Mouse (Mus musculus): ENCODE results near the gene Wwc1. TPM values are rescaled to one million over a fixed set of nuclear protein-coding genes. Genes with fewer than 3 reads are reported as not detected.
A peak's percentile ranks its signal among the peaks of the same experiment; 100 is the strongest.

The Wwc1 gene
- polyA plus RNA-seq, 1 experiment, result 97.0 TPM

- TF ChIP-seq POLR2A (IDR thresholded peaks at IDR 0.05; ENCODE audit: borderline replicate concordance, extremely low read depth, low read depth, low read length) (no peak), CTCF (IDR thresholded peaks at IDR 0.05; ENCODE audit: insufficient read depth, low read length) (peak; percentile 30; the same call in 1 of the 2 replicates)
- no peaks in the 10 kb centered on the region for H3K4me1 ChIP-seq (ENCODE audit: control insufficient read depth, insufficient read depth, low read length)
- DNase-seq, result no peak
- H3K4me3 ChIP-seq (replicated peaks; ENCODE audit: extremely low read depth, low read depth, low read length), result no peak overlapping the region
Observed at GRCm38 (mm10) chr11:35995310-35995709, 15.0 kb upstream of the Wwc1 start.

- TF ChIP-seq POLR2A (IDR thresholded peaks at IDR 0.05; ENCODE audit: borderline replicate concordance, extremely low read depth, low read depth, low read length) (no peak), CTCF (IDR thresholded peaks at IDR 0.05; ENCODE audit: insufficient read depth, low read length) (no peak)
- 81% methylated on average over 2 of the region's 2 CpGs for WGBS
- DNase-seq, result no peak
- Histone ChIP-seq H3K4me3 (replicated peaks; ENCODE audit: extremely low read depth, low read depth, low read length) (no peak overlapping the region), H3K4me1 (ENCODE audit: control insufficient read depth, insufficient read depth, low read length) (no peaks in the 10 kb centered on the region)
Observed at GRCm38 (mm10) chr11:35991846-35992245, 11.5 kb upstream of the Wwc1 start.

GRCm38 (mm10) chr11:35989967-35990366, 9.6 kb upstream of the Wwc1 start:
- TF ChIP-seq CTCF (IDR thresholded peaks at IDR 0.05; ENCODE audit: insufficient read depth, low read length), result no peak
- no peak for TF ChIP-seq POLR2A (IDR thresholded peaks at IDR 0.05; ENCODE audit: borderline replicate concordance, extremely low read depth, low read depth, low read length)
- no peak overlapping the region for H3K4me3 ChIP-seq (replicated peaks; ENCODE audit: extremely low read depth, low read depth, low read length)
- H3K4me1 ChIP-seq (ENCODE audit: control insufficient read depth, insufficient read depth, low read length), result no peaks in the 10 kb centered on the region
- WGBS, result 65% methylated on average over 4 of the region's 4 CpGs
- DNase-seq, result no peak

GRCm38 (mm10) chr11:35985841-35986393, 5.6 kb upstream of the Wwc1 start:
- DNase-seq, result peak; percentile 52
- H3K4me1 ChIP-seq (ENCODE audit: control insufficient read depth, insufficient read depth, low read length), result no peaks in the 10 kb centered on the region
- no peak overlapping the region for H3K4me3 ChIP-seq (replicated peaks; ENCODE audit: extremely low read depth, low read depth, low read length)
- WGBS, result 1% methylated on average over 19 of the region's 19 CpGs
- no peak for TF ChIP-seq POLR2A (IDR thresholded peaks at IDR 0.05; ENCODE audit: borderline replicate concordance, extremely low read depth, low read depth, low read length)

- TF ChIP-seq CTCF (IDR thresholded peaks at IDR 0.05; ENCODE audit: insufficient read depth, low read length) (no peak), POLR2A (IDR thresholded peaks at IDR 0.05; ENCODE audit: borderline replicate concordance, extremely low read depth, low read depth, low read length) (no peak)
- no peak for DNase-seq
- H3K4me3 ChIP-seq (replicated peaks; ENCODE audit: extremely low read depth, low read depth, low read length), result no peak overlapping the region
- WGBS, result 90% methylated on average over 3 of the region's 3 CpGs
- H3K4me1 ChIP-seq (ENCODE audit: control insufficient read depth, insufficient read depth, low read length), result no peaks in the 10 kb centered on the region
Observed at GRCm38 (mm10) chr11:35982734-35983133, 2.4 kb upstream of the Wwc1 start.

GRCm38 (mm10) chr11:35979733-35980410, 455 bp downstream of the Wwc1 start:
- Histone ChIP-seq H3K4me1 (ENCODE audit: control insufficient read depth, insufficient read depth, low read length) (peaks cover 3% of the 10 kb centered on the region; the same call in 1 of the 2 replicates), H3K4me3 (replicated peaks; ENCODE audit: extremely low read depth, low read depth, low read length) (peak overlapping the region; percentile 72)
- WGBS, result 4% methylated on average over 58 of the region's 66 CpGs

GRCm38 (mm10) chr11:35979266-35979732, 1.0 kb downstream of the Wwc1 start:
- H3K4me3 ChIP-seq (replicated peaks; ENCODE audit: extremely low read depth, low read depth, low read length), result peak overlapping the region; percentile 72

More at GRCm38 (mm10) chr11:35979733-35980410, 455 bp downstream of the Wwc1 start:
- no peak for TF ChIP-seq POLR2A (IDR thresholded peaks at IDR 0.05; ENCODE audit: borderline replicate concordance, extremely low read depth, low read depth, low read length)
- TF ChIP-seq CTCF (IDR thresholded peaks at IDR 0.05; ENCODE audit: insufficient read depth, low read length), result no peak
- no peak for DNase-seq

GRCm38 (mm10) chr11:35977796-35978195, 2.5 kb downstream of the Wwc1 start:
- no peak overlapping the region for H3K4me3 ChIP-seq (replicated peaks; ENCODE audit: extremely low read depth, low read depth, low read length)
- no peak for DNase-seq
- TF ChIP-seq POLR2A (IDR thresholded peaks at IDR 0.05; ENCODE audit: borderline replicate concordance, extremely low read depth, low read depth, low read length) (no peak), CTCF (IDR thresholded peaks at IDR 0.05; ENCODE audit: insufficient read depth, low read length) (no peak)
- H3K4me1 ChIP-seq (ENCODE audit: control insufficient read depth, insufficient read depth, low read length), result peaks cover 3% of the 10 kb centered on the region; the same call in 1 of the 2 replicates
- WGBS, result 68% methylated on average over 3 of the region's 3 CpGs

More at GRCm38 (mm10) chr11:35979266-35979732, 1.0 kb downstream of the Wwc1 start:
- peaks cover 3% of the 10 kb centered on the region; the same call in 1 of the 2 replicates for H3K4me1 ChIP-seq (ENCODE audit: control insufficient read depth, insufficient read depth, low read length)
- no peak for TF ChIP-seq POLR2A (IDR thresholded peaks at IDR 0.05; ENCODE audit: borderline replicate concordance, extremely low read depth, low read depth, low read length)
- TF ChIP-seq CTCF (IDR thresholded peaks at IDR 0.05; ENCODE audit: insufficient read depth, low read length), result no peak
- WGBS, result 4% methylated on average over 12 of the region's 12 CpGs
- no peak for DNase-seq

GRCm38 (mm10) chr11:35977096-35977495, 3.2 kb downstream of the Wwc1 start:
- WGBS, result 56% methylated on average over 6 of the region's 6 CpGs
- Histone ChIP-seq H3K4me3 (replicated peaks; ENCODE audit: extremely low read depth, low read depth, low read length) (peak overlapping the region; percentile 21), H3K4me1 (ENCODE audit: control insufficient read depth, insufficient read depth, low read length) (peaks cover 3% of the 10 kb centered on the region; the same call in 1 of the 2 replicates)
- no peak for TF ChIP-seq POLR2A (IDR thresholded peaks at IDR 0.05; ENCODE audit: borderline replicate concordance, extremely low read depth, low read depth, low read length)
- no peak for TF ChIP-seq CTCF (IDR thresholded peaks at IDR 0.05; ENCODE audit: insufficient read depth, low read length)
- no peak for DNase-seq

- 48% methylated on average over 6 of the region's 6 CpGs for WGBS
- no peak for DNase-seq
Observed at GRCm38 (mm10) chr11:35976482-35976881, 3.8 kb downstream of the Wwc1 start.

More at GRCm38 (mm10) chr11:35976482-35976881, 3.8 kb downstream of the Wwc1 start:
- Histone ChIP-seq H3K4me3 (replicated peaks; ENCODE audit: extremely low read depth, low read depth, low read length) (no peak overlapping the region), H3K4me1 (ENCODE audit: control insufficient read depth, insufficient read depth, low read length) (peaks cover 6% of the 10 kb centered on the region; the same call in 1 of the 2 replicates)
- TF ChIP-seq POLR2A (IDR thresholded peaks at IDR 0.05; ENCODE audit: borderline replicate concordance, extremely low read depth, low read depth, low read length), result no peak
- TF ChIP-seq CTCF (IDR thresholded peaks at IDR 0.05; ENCODE audit: insufficient read depth, low read length), result no peak
